Mouse (Mus musculus): ENCODE measurements around the gene Got1.
"Not testable (repeated sequence)": the region's sequence is repeated elsewhere in the genome, so short reads cannot be mapped to it uniquely, and the experiment has no call there.

The Got1 gene

GRCm38 (mm10) chr19:43521362-43521761, 3.0 kb downstream of the Got1 start:
- no peak for DNase-seq (ENCODE audit: low spot score)

GRCm38 (mm10) chr19:43520402-43520801, 4.0 kb downstream of the Got1 start:
- no peak for DNase-seq (ENCODE audit: low spot score)

DNA sequence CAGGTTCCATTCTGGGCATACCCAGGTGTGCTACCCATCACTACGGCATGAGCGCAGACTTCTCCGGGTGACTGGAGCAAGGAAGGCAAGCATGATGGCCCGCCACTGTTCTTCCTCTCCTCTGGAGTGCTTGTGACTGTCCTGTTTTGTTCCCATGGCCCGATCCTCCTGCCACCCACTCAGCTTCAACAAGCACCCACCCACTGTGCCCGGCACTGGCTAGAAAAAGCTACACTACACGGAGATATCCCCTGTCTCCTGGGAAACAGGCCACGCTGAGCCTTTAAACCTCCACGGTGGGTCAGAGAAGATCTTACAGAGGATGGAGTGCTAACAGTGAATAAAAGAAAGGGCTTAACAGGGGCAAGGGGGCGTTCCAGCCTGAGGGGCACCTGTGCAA, 5.2 kb downstream of the Got1 start:
- no peak for DNase-seq (ENCODE audit: low spot score)

- no peak for DNase-seq (ENCODE audit: low spot score)
Observed at GRCm38 (mm10) chr19:43518261-43518660, 6.1 kb downstream of the Got1 start.

DNA sequence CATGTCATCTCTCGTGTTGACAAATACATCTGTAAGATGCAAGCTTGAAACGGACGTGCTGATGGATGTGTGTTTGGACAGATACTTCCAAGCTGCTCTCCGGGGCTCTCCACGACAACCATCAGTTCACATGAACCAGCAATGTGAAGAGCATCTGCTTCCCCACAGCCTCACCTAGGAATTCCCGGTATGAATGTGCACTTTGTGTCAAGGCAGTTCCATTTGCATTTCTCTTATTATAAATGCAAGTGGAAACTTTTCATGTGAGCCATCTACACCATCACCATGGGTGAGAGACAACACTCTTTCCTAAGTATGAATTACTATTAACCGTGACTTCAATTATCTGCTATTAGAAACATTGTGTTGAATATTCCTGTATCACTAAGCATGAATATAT, 6.6 kb downstream of the Got1 start:
- no peak for DNase-seq (ENCODE audit: low spot score)

GRCm38 (mm10) chr19:43517320-43517719, 7.1 kb downstream of the Got1 start:
- no peak for DNase-seq (ENCODE audit: low spot score)

DNA sequence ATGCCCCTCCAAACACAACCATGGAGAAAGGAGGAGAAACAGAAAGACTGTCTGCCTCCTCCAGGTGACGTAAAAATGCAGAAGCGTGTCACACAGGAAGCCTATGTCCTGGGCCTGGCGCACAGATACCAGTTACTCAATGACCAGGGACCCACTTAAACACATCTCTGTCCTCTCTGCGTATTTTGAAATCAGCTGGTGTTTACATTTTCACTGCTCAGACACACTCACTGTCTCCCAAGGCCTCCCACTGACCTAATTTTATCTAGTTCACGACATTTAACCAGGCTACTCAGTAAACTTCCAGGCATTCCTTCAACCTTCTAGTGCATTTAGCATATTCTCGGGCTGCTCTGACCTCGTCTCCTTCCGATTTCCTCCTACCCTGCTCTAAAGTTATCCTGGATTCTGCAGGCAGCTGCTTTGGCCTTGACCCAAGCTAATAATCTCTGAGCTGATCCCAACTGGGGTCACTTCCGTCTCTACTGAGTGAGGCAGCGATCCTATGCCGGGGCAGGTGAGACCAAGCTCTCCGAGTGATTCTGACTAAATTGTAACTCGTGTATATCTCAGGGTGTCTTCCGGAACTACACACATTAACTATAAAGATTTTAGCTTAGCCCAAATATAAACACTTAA, 7.9 kb downstream of the Got1 start:
- DNase-seq (ENCODE audit: low spot score) = no peak

DNA sequence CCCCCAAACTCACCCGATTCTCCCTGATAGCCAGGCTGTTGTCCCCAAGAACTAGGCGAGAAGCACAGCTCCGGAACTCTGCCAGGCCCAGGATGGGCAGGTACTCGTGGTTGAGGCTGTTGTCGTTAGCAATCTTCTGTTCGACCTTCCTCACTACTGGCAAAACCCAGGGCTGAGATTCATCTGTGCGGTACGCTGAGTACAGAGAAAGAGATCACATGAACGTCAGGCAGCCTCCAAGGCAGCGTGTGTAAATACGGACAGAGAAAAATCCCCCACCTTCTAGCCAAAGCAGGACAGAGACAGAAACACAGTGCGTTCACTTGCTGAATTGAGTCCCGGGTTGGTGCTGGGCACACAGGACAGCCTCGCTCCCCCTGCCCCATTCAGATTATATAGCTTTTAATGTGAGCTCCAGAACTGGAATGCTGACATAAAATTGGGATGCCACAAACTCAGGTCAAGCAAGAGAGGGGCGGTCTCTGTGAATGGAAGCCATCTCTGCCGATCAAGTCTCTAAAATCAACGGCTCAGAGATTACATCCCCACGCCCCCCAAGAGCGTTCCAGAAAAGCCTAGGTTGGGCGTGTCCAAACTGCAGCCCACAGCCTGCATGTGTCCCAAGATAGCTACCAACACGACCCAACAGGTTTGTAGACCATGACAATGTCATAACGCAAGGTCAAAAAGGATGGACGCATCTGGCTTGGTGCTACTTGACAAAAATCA, 8.6 kb downstream of the Got1 start:
- DNase-seq (ENCODE audit: low spot score) = no peak

DNA sequence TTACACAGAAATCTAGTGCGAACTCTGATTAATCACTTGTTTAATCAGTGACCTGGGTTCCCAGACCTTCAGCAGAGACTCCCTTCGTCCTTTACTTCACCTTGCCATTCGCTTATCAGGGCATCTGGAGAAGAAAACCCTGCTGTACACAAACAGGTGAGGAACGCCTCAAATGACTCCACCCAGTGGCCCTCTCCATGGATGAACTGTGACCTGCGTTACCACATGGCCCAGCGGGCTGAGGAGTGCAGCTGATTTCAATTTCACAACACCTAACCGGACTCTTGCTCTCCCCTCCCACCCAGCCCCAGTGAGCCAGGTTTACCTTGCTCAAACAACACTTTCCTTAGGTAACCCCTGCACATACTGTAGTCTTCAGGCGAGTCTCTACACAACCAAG, 10.5 kb downstream of the Got1 start:
- DNase-seq (ENCODE audit: low spot score) = no peak

DNA sequence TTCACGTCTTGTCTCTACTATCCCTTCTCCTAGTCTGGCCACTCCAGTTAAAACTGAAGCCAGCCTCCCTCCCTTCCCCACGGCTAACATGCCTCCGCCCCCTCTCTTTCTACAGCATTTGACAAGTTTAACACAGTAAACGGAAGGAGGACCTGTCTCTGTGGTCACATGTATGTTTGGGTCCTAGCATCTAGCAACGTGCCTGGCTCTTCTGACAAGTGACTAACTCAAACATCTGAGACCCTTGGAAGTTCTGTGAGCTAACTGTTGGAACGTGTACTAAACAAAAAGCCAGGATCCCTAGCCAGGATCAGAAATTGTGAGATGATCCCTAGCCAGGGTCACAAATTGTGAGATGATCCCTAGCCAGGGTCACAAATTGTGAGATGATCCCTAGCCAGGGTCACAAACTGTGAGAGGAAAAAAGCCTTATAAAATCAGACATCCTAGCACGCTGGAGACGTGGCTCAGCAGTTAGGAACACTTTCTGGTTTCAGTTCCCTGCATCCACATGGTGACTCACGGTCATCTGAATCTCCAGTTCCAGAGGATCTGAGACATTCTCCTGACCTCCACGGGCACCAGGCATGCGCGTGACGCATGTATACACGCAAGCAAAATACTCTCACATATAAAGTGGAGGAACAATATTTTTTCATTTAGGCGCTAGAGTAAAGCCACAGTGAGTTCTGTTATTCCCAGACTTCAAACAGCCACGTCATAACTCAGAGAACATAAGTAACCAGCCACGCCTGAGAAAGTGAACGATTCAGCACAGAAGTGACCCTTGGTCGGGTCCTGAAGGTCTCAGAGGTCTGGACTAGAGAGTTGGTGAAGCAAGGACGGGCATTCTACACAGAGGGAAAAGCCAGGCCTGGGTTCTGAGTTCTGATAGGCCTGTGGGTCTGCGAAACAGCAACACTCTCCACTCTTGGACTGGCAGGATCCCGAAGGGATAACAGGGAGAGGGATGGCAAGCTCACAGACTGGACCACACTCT, 12.5 kb downstream of the Got1 start:
- no peak for DNase-seq (ENCODE audit: low spot score)

DNA sequence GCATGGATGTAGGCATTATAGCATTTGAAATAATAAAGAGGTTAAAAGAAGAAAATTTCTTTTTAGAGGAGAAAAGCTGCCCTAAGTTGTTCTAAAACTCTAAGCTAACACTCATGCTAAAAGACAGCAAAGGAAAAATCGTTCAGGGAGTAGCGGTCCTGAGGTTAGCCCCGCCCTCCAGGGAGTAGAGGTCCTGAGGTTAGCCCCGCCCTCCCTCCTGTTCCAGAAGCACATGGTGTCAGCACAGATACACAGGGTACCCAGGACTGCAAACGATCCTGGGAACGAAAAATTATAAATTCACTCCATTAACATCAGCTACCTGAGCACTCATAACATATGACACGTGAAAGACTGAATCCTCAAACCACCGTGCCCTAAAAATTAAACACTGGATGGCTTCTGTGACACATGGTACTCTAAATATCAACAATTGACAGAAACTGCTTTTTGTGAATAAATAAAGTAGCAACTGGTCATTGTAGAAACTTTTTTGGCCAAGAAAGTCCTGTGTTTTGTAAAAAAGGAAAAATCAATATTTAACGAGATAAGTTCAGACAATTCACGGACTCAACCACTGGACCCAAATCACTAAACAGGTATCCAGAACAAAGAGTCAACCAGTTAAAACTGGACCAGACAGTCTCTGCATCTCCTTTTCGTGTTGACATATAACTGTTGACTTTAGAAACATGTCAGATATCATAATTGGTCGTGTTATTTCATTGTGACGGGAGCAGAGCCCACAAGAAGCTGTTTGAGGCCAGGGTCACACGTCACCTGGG, 13.8 kb downstream of the Got1 start:
- no peak for DNase-seq (ENCODE audit: low spot score)

- no peak for DNase-seq (ENCODE audit: low spot score)
Observed at GRCm38 (mm10) chr19:43505441-43505840, 19.0 kb downstream of the Got1 start.

- DNase-seq (ENCODE audit: low spot score) = not testable (repeated sequence)
Observed at GRCm38 (mm10) chr19:43503593-43503992, 20.8 kb downstream of the Got1 start.

DNA sequence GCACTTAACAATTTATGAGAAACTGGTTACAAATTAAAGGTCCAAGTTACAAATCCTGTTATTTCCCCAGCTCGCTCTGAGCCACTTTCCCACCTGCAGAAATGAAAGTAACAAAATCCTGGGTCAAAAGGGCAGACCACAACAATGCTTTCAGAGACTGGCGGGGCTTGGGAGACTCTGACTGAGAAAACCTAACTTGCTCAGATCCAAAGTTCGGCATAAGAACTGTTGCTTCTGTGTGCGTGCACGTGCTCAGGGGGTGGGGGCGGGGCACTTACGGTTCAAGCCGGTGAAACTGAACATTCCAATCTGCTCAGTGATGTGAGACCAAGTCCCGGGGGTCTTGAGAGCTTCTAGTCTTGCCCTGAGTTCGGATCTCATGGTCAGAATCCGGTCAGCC, 21.8 kb downstream of the Got1 start:
- no peak for DNase-seq (ENCODE audit: low spot score)

DNA sequence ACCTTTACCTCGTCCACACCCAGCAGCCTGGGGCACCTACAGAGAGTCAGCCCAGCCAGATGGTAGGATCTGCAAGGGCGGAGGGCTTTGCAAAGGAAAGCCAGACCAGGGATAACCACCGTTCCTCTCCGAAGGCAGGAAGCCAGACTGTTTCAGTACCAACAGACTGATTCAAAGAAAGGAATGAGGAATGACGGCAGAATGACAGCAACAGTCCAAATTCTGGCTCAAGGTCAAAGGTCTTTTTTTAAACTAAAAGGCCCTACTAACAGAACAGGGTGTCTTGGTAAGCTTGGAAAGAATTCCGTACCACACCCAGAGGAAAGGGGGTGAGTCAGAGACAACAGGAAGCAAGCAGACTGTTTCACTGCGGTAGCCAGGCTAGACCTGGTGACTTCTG, 25.5 kb downstream of the Got1 start:
- no peak for DNase-seq (ENCODE audit: low spot score)

- DNase-seq (ENCODE audit: low spot score) = no peak
Observed at GRCm38 (mm10) chr19:43497440-43497839, 27.0 kb downstream of the Got1 start.

DNA sequence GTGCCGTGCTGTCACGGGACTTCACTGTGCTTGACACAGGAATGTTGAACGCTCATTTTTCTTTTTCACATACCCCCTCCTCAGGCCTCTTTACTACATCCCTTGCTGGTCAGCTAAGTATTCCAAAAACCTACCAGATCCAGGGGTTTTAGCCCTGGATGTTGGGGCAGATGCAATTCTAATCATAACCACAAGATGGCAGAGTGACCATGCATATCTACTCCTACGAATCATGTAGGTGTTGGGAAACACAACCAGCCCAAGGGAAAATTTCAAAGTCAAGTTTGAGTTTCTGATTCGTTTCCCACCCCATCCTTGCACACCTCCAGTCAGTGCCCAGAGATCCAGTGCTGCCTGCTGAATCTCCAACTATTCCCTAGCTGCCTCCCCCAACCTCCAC, 28.6 kb downstream of the Got1 start:
- DNase-seq (ENCODE audit: low spot score) = peak; percentile 59

- DNase-seq (ENCODE audit: low spot score) = no peak
Observed at GRCm38 (mm10) chr19:43494914-43495313, 29.5 kb downstream of the Got1 start.

GRCm38 (mm10) chr19:43493878-43494277, 30.5 kb downstream of the Got1 start:
- no peak for DNase-seq (ENCODE audit: low spot score)

GRCm38 (mm10) chr19:43493316-43493715, 31.1 kb downstream of the Got1 start:
- not testable (repeated sequence) for DNase-seq (ENCODE audit: low spot score)

GRCm38 (mm10) chr19:43487429-43487828, 37.0 kb downstream of the Got1 start:
- peak; percentile 32 for DNase-seq (ENCODE audit: low spot score)

DNA sequence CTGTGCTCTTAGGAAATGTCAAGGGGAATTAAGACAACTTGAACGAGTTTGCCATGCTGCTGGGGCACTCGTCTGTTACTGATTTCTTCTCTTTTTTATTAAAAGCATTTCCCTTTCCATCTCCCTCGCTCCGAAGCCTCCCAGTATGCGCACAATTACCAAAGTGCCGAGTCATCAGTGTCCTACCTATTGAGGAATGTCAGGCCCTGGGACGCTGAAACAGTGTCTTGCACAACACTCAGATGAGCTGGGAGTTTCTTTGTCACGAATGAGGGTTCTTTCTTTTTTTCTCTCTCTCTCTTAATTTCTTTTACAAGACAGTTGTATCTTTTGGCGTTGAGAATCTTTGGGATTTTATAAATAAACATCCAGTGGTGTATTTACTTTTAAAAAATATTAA, 43.9 kb downstream of the Got1 start:
- no peak for DNase-seq (ENCODE audit: low spot score)
